Mouse (Mus musculus) heart, postnatal 0 days (tissue): ENCODE measurements at regions not wholly inside any gene's neighbourhood (a gene's known extent, or its start where the extent isn't known, plus 50 kb on each side); places are given as distances from the start of the nearest gene placed in this dataset.

Source experiments
- ATAC-seq: fragments of 200-750 bp; cut with Nextera tagmentation; 2 replicates; pipeline ENCODE4 v1.8.0; 2017; ENCODE audit warnings: low read depth, moderate number of reproducible peaks, moderate library complexity; ENCODE audit not compliant: insufficient read depth
- DNase-seq: peaks from one replicate; pipeline ENCODE4 v3.0.0-alpha.2; 2016; ENCODE audit warnings: low spot score
- H3K27ac ChIP-seq: fragments of 300-500 bp; sonication (generic); 2 replicates; pipeline ENCODE4 v1.5.1; 2014; ENCODE audit warnings: low read depth, mild to moderate bottlenecking
- H3K27me3 ChIP-seq: fragments of 300-500 bp; sonication (generic); 2 replicates; pipeline ENCODE4 v1.6.1; 2014; ENCODE audit warnings: low read length, mixed read lengths; ENCODE audit not compliant: control insufficient read depth, insufficient read depth
- H3K36me3 ChIP-seq: fragments of 300-500 bp; sonication (generic); replicated peaks from 2 replicates; pipeline ENCODE4 v1.6.1; 2014; ENCODE audit warnings: low read length, mixed read lengths; ENCODE audit not compliant: control insufficient read depth, insufficient read depth
- H3K4me1 ChIP-seq: fragments of 300-500 bp; sonication (generic); 2 replicates; pipeline ENCODE4 v1.6.1; 2014; ENCODE audit warnings: antibody characterized with exemption; ENCODE audit not compliant: control insufficient read depth, insufficient read depth
- H3K4me2 ChIP-seq: fragments of 300-500 bp; sonication (generic); 2 replicates; pipeline ENCODE4 v1.6.1; 2014; ENCODE audit warnings: low read depth, mild to moderate bottlenecking, low read length, moderate library complexity
- H3K4me3 ChIP-seq: fragments of 300-500 bp; sonication (generic); 2 replicates; pipeline ENCODE4 v1.5.1; 2014; ENCODE audit warnings: low read depth, low read length
- H3K9ac ChIP-seq: fragments of 300-500 bp; sonication (generic); replicated peaks from 2 replicates; pipeline ENCODE4 v1.6.1; 2014; ENCODE audit warnings: low read depth, low read length, mixed read lengths
- H3K9me3 ChIP-seq: fragments of 300-500 bp; sonication (generic); replicated peaks from 2 replicates; pipeline ENCODE4 v1.6.1; 2016; ENCODE audit warnings: low read length; ENCODE audit not compliant: control insufficient read depth
- CTCF ChIP-seq: IDR thresholded peaks from 2 replicates; pipeline ENCODE4 v1.5.1; 2016; ENCODE audit warnings: antibody characterized with exemption, control low read depth, low read depth
- EP300 ChIP-seq: IDR thresholded peaks from 2 replicates; pipeline ENCODE4 v1.6.1; 2016; ENCODE audit warnings: antibody characterized with exemption, low read depth
- WGBS: fragments of 180-500 bp; shearing (Covaris S2); extraction: QIAGEN DNeasy Blood & Tissue Kit; methylation state at CpG from one replicate; pipeline ENCODE4 v1.1.7; 2014; 5-methylcytosine and 5-hydroxymethylcytosine counted together

DNA sequence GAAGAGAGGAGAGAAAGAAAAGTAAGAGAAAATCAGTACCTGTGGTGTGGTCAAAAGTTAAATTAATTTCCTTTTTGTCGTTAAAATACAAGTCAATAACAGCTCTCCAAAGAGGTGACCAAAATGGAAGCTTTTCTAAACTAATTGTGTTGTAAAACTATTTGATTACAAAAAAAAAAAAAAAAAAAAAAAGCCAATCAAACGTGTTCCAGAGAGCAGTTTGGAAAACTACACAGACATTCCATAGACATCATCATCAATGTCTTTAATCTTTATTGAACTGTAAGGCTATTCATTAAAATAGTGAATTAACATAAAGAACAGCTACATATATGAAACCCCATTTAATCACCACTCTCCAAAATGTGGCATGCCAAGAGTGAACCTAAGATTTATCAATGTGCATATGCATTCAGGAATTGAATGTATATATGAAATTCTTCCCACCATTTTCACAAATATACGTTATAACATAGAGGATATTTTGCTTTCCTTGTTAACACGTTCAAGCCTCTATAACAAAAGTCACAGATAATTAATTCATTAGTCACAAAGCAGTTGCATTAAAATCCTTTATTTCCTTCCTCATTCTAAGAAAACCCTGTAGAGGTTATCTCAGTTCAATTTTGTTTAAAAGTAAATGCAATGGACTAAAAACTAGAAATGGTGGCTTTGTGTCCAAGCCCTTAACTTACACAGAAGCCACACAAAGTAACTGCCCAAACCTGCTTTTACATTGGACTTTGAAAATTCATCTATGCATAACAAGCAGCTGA, 545.3 kb upstream of the Cited2 start:
- no peaks in the 10 kb centered on the region for H3K36me3 ChIP-seq
- no peak for ATAC-seq
- H3K27me3 ChIP-seq, result no peaks in the 10 kb centered on the region
- no peak overlapping the region for H3K4me2 ChIP-seq
- no peaks in the 10 kb centered on the region for H3K9me3 ChIP-seq
- no peak for TF ChIP-seq CTCF
- no peak for TF ChIP-seq EP300
- no peak overlapping the region for H3K9ac ChIP-seq
- no peak for DNase-seq
- no peaks in the 10 kb centered on the region for H3K4me1 ChIP-seq
- H3K4me3 ChIP-seq, result no peak overlapping the region
- WGBS, result 78% methylated on average over 4 of the region's 4 CpGs
- H3K27ac ChIP-seq, result no peak overlapping the region

GRCm38 (mm10) chr10:17178627-17179026, 544.4 kb upstream of the Cited2 start:
- Histone ChIP-seq H3K27ac (no peak overlapping the region), H3K9ac (no peak overlapping the region), H3K9me3 (no peaks in the 10 kb centered on the region), H3K4me2 (no peak overlapping the region), H3K36me3 (no peaks in the 10 kb centered on the region), H3K4me1 (no peaks in the 10 kb centered on the region), H3K27me3 (no peaks in the 10 kb centered on the region), H3K4me3 (no peak overlapping the region)
- TF ChIP-seq CTCF (no peak), EP300 (no peak)
- DNase-seq (no peak), ATAC-seq (no peak)

DNA sequence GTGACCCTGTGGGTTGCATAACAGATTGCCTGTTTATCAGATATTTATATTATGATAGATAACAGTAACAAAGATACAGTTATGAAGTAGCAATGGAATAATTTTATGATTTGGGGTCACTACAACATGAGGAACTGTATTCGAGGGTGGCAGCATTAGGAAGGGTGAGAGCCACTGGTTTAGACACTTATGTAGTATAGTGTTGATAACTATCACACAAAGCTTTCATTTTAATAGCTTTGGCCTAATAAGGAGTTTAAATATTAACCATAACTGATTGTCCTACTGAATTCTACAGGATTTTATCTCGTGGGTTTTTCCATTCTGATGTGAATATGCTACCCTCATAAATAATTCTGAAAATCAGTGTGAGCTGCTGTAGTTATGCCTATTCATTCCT, 538.6 kb upstream of the Cited2 start:
- ATAC-seq, result no peak
- WGBS, result 53% methylated on average over 2 of the region's 2 CpGs
- no peak overlapping the region for H3K4me2 ChIP-seq

DNA sequence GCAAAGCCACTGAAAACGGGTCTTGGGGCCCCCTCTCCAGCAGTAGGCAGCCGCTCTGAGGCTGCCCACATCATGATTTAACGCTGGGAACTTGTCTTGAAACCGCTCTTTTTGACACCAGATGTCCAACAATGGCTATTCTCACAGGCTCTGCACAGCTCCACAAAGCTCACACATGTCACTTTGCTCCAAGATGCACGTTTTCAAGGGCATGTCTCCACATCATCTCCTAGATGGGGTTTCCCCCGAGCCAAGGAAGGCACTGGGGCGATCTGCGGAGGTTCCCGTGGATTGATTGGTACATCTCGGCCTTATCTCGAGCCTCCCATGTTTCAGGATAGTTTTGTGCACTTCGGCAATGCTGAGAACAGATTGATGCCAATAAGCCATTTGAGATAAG, 526.8 kb upstream of the Cited2 start:
- ATAC-seq (no peak), DNase-seq (no peak)
- TF ChIP-seq EP300 (no peak), CTCF (no peak)
- Histone ChIP-seq H3K4me1 (no peaks in the 10 kb centered on the region), H3K27ac (no peak overlapping the region), H3K9ac (no peak overlapping the region), H3K4me3 (no peak overlapping the region), H3K27me3 (no peaks in the 10 kb centered on the region), H3K36me3 (no peaks in the 10 kb centered on the region), H3K9me3 (no peaks in the 10 kb centered on the region), H3K4me2 (no peak overlapping the region)
- WGBS, result 53% methylated on average over 12 of the region's 12 CpGs

More for the DNA sequence above, 538.6 kb upstream of the Cited2 start:
- H3K9ac ChIP-seq, result no peak overlapping the region
- H3K36me3 ChIP-seq, result no peaks in the 10 kb centered on the region
- no peaks in the 10 kb centered on the region for H3K9me3 ChIP-seq
- TF ChIP-seq EP300 (no peak), CTCF (no peak)
- DNase-seq, result no peak
- H3K27me3 ChIP-seq, result no peaks in the 10 kb centered on the region
- H3K4me1 ChIP-seq, result no peaks in the 10 kb centered on the region
- no peak overlapping the region for H3K27ac ChIP-seq
- no peak overlapping the region for H3K4me3 ChIP-seq

GRCm38 (mm10) chr10:17196636-17197035, 526.4 kb upstream of the Cited2 start:
- Histone ChIP-seq H3K27me3 (no peaks in the 10 kb centered on the region), H3K27ac (no peak overlapping the region), H3K4me2 (no peak overlapping the region), H3K36me3 (no peaks in the 10 kb centered on the region), H3K9me3 (no peaks in the 10 kb centered on the region), H3K4me3 (no peak overlapping the region), H3K4me1 (no peaks in the 10 kb centered on the region), H3K9ac (no peak overlapping the region)
- ATAC-seq (no peak), DNase-seq (no peak)
- WGBS, result 52% methylated on average over 1 of the region's 1 CpGs
- TF ChIP-seq CTCF (no peak), EP300 (no peak)
